Mouse (Mus musculus) heart, postnatal 0 days (tissue): ENCODE data around the gene Ccdc167.

Experiments used
- CTCF ChIP-seq: IDR thresholded peaks from 2 replicates; pipeline ENCODE4 v1.5.1; 2016; ENCODE audit warnings: antibody characterized with exemption, control low read depth, low read depth
- EP300 ChIP-seq: IDR thresholded peaks from 2 replicates; pipeline ENCODE4 v1.6.1; 2016; ENCODE audit warnings: antibody characterized with exemption, low read depth

DNA sequence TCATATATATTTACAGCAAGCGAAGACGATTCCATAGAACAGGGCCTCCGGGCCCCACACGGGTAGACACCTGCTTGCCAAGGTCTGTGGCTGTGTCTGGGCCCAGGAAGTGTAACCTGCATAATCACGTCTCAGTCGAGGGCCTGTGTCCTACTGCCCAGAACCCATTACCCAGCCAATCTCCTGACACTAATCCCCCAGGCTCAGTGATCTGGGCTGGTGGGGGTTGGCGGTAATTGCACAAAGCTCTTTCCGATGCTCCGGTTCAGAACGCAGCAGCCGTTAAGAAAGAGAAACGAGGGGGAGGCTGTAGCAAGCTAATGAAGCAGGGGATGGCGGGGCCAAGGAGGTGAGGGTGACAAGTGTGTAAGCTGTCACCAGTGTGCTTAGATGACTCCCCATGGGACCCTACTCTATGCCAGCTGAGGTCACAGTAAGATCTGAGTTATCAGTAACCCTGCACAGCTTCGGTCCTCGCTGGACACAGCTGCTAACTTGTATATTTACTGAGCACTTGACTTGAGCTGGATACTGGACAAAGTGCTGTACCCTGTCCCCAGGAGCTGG lies 19.7 kb upstream of the Ccdc167 start:
- TF ChIP-seq CTCF: no peak
- no peak for TF ChIP-seq EP300
